Mouse (Mus musculus) intestine, embryonic 16.5 days (tissue): Measurements from ENCODE around the gene Sarm1. TPM values are rescaled to one million over a fixed set of nuclear protein-coding genes. Genes with fewer than 3 reads are reported as not detected.

Experiments
- ATAC-seq: fragments of 200-750 bp; cut with Nextera tagmentation; 2 replicates; pipeline ENCODE4 v1.8.0; 2017; ENCODE audit warnings: moderate TSS enrichment, moderate library complexity
- H3K27ac ChIP-seq: fragments of 300-500 bp; sonication (generic); 2 replicates; pipeline ENCODE4 v1.5.1; 2014; ENCODE audit warnings: mild to moderate bottlenecking, low read length
- H3K27me3 ChIP-seq: fragments of 300-500 bp; sonication (generic); replicated peaks from 2 replicates; pipeline ENCODE4 v1.6.1; 2014; ENCODE audit warnings: low read length, control low read depth, mixed read lengths; ENCODE audit not compliant: control insufficient read depth, insufficient read depth
- H3K36me3 ChIP-seq: fragments of 300-500 bp; sonication (generic); 2 replicates; pipeline ENCODE4 v1.6.1; 2014; ENCODE audit warnings: low read length, control low read depth; ENCODE audit not compliant: control insufficient read depth, insufficient read depth
- H3K4me1 ChIP-seq: fragments of 300-500 bp; sonication (generic); 2 replicates; pipeline ENCODE4 v1.6.1; 2014; ENCODE audit warnings: low read length, control low read depth, mixed read lengths; ENCODE audit not compliant: control insufficient read depth, insufficient read depth
- H3K4me2 ChIP-seq: fragments of 300-500 bp; sonication (generic); 2 replicates; pipeline ENCODE4 v1.6.1; 2014; ENCODE audit warnings: low read depth, low read length, control low read depth
- H3K4me3 ChIP-seq: fragments of 300-500 bp; sonication (generic); 2 replicates; pipeline ENCODE4 v1.5.1; 2014; ENCODE audit warnings: mild to moderate bottlenecking, low read length
- H3K9ac ChIP-seq: fragments of 300-500 bp; sonication (generic); 2 replicates; pipeline ENCODE4 v1.6.1; 2014; ENCODE audit warnings: low read depth, low read length
- H3K9me3 ChIP-seq: fragments of 300-500 bp; sonication (generic); 2 replicates; pipeline ENCODE4 v1.6.1; 2016; ENCODE audit warnings: low read length, control low read depth; ENCODE audit not compliant: control insufficient read depth
- WGBS: fragments of 180-500 bp; shearing (Covaris S2); extraction: QIAGEN DNeasy Blood & Tissue Kit; methylation state at CpG from one replicate; pipeline ENCODE4 v1.1.7; 2014; 5-methylcytosine and 5-hydroxymethylcytosine counted together
- polyA plus RNA-seq: library from polyadenylated mRNA; unstranded; fragments of >200 nt; fragmentation: Nextera tagmentation; extraction: Ambion mirVana; gene quantifications from 2 replicates; pipeline ENCODE4 v1.2.1, GENCODE M21; 2015

The Sarm1 gene
- polyA plus RNA-seq, 1 experiment from 2014 or later, result 1.6 TPM

DNA sequence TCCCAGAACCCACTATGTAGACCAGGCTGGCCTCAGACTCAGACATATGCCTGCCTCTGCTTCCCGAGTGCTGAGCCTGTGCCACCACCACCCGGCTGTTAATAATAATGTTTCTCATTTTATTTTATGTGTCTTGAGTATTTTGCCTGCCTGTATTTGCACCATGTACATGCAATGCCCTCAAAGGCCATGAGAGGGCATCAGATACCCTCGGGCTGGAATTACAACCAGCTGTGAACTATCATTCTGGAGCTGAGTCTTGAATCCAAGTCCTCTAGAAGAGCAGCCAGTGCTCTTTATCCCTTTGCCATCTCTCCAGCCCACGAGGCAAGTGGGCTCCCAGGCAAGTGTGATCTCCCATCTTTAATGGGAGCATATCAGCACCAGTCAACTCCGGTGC lies 42.2 kb downstream of the Sarm1 start:
- H3K27me3 ChIP-seq, result no peaks in the 10 kb centered on the region
- WGBS, result 39% methylated on average over 5 of the region's 5 CpGs
- no peak for ATAC-seq
- H3K27ac ChIP-seq, result no peak overlapping the region
- no peaks in the 10 kb centered on the region for H3K4me1 ChIP-seq
- no peak overlapping the region for H3K4me3 ChIP-seq
- no peaks in the 10 kb centered on the region for H3K36me3 ChIP-seq
- H3K9ac ChIP-seq, result no peak overlapping the region
- H3K4me2 ChIP-seq, result no peak overlapping the region
- H3K9me3 ChIP-seq, result no peaks in the 10 kb centered on the region

DNA sequence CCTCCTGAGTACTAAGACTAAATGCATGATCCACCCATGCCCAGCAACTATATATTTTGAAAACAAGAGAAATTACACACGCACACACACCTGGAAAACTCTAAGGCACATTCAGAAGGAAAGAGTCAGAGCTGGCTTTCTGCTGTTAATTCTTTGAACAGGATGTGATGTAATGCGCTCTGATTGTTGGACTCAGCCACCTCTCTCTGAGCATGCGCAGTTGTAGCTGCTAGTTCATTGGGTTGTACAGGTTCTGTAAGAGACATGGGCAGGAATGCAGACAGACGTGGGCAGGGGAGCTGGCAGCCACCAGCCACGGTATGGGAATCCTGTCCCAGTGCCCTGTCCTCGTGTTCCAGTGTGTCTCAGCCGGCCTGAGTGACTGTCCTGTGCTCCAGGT lies 43.3 kb downstream of the Sarm1 start:
- Histone ChIP-seq H3K9me3 (no peaks in the 10 kb centered on the region), H3K27me3 (no peaks in the 10 kb centered on the region), H3K4me1 (no peaks in the 10 kb centered on the region), H3K27ac (no peak overlapping the region), H3K36me3 (no peaks in the 10 kb centered on the region), H3K9ac (no peak overlapping the region), H3K4me2 (no peak overlapping the region), H3K4me3 (no peak overlapping the region)
- 75% methylated on average over 7 of the region's 7 CpGs for WGBS
- ATAC-seq, result no peak

DNA sequence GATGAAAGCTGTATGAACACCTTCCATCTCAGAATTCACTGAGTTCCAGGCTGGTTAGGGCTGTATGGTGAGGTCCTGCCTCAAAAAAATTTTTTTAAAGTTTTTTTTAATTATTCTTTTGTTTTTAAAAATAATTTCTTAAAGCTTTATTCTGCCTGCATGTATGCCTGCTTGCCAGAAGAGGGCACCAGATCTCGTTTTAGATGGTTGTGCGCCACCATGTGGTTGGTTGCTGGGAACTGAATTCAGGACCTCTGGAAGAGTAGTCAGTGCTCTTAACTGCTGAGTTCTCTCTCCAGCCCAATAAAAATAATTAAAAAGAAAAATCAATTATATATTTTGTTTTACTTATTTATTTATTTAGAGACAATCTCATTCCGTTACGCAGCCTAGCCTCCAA lies 43.9 kb downstream of the Sarm1 start:
- no peak for ATAC-seq
- WGBS, result 17% methylated on average over 4 of the region's 4 CpGs

DNA sequence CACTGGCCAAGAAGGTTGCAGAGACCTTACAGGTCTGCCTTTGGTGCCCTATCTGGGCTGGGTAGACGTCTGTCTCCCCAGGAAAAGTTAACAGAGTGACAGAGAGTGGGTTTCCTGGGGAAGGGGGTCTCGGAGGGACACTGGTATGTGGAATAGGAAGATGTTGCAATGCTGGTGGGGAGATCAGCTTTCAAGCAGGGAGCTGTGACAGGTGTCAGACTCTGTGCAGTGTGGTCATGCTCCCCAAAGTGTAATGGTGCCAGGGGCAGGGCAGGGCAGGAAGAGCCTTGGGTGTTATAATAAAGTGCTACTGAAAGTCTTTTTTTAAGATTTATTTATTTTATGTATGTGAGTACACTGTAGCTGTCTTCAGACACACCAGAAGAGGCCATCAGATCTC lies 47.2 kb downstream of the Sarm1 start:
- Histone ChIP-seq H3K4me1 (no peaks in the 10 kb centered on the region), H3K36me3 (no peaks in the 10 kb centered on the region), H3K27me3 (no peaks in the 10 kb centered on the region), H3K9ac (no peak overlapping the region), H3K4me3 (no peak overlapping the region), H3K4me2 (no peak overlapping the region), H3K27ac (no peak overlapping the region), H3K9me3 (no peaks in the 10 kb centered on the region)
- no peak for ATAC-seq
- WGBS, result 41% methylated on average over 2 of the region's 2 CpGs

More for the DNA sequence above, 43.9 kb downstream of the Sarm1 start:
- H3K36me3 ChIP-seq, result no peaks in the 10 kb centered on the region
- no peaks in the 10 kb centered on the region for H3K27me3 ChIP-seq
- H3K9me3 ChIP-seq, result no peaks in the 10 kb centered on the region
- H3K4me2 ChIP-seq, result no peak overlapping the region
- no peak overlapping the region for H3K4me3 ChIP-seq
- no peak overlapping the region for H3K27ac ChIP-seq
- H3K9ac ChIP-seq, result no peak overlapping the region
- no peaks in the 10 kb centered on the region for H3K4me1 ChIP-seq

DNA sequence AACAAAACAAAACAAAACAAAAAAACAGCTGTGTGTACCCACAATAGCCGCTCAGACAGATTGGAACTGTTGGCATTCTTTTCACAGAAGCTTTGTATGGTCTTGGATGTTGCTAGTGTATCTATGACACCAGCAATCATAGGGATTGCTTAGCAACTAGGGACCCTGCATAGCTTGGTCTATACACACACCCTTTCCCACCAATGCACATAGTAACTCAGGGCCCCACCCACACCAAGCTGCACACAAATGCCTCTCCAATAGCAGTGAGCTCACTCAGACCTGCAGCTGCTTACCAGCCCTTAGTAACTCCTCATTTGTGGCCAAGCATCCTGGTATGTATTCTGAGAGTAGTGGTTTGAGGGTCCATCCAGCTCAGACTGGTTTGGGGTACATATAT lies 49.3 kb downstream of the Sarm1 start:
- Histone ChIP-seq H3K9ac (no peak overlapping the region), H3K27me3 (no peaks in the 10 kb centered on the region), H3K27ac (no peak overlapping the region), H3K9me3 (no peaks in the 10 kb centered on the region), H3K36me3 (no peaks in the 10 kb centered on the region), H3K4me1 (no peaks in the 10 kb centered on the region), H3K4me3 (no peak overlapping the region), H3K4me2 (no peak overlapping the region)
- no peak for ATAC-seq
- WGBS, result 77% methylated on average over 1 of the region's 1 CpGs

DNA sequence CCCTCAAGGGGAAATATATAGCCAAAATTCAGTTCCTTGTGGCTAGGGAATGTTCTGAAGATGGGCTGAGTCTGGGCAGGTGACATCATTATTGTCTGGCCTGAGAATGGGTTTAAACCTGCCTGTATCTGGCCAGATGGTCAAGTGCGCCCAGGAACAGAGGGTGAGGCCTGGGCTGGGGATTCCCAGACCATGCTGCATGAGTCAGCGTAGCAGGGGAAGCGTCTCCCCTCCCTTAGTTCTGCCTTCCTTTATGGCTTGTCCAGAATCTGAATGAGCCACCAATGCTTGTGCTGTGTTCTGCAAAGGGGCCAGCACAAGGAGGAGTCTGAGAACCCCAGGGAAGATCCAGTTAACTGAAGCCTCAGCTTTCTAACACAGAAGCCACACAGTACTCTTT lies 50.4 kb downstream of the Sarm1 start:
- Histone ChIP-seq H3K9ac (no peak overlapping the region), H3K9me3 (no peaks in the 10 kb centered on the region), H3K4me2 (no peak overlapping the region), H3K4me1 (no peaks in the 10 kb centered on the region), H3K27ac (no peak overlapping the region), H3K36me3 (no peaks in the 10 kb centered on the region), H3K4me3 (no peak overlapping the region), H3K27me3 (no peaks in the 10 kb centered on the region)
- 70% methylated on average over 3 of the region's 3 CpGs for WGBS
- no peak for ATAC-seq

DNA sequence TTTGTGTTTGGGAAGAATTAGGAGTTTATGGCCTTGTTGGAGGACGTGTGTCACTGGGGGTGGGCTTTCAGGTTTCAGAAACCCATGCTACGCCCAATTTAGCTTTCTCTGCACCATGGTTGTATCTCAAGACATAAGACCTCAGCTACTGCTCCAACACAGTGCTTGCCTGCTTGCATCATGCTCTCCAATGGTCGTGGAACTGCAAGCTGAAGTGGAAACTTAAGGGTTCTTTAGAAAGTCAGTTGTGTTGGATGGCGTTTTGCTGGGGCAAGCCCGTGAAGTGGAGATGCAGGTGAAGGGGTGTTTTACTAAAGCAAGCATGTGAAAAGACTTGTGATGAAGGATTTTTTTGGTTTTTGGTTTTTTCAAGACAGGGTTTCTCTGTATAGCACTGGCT lies 54.4 kb downstream of the Sarm1 start:
- 79% methylated on average over 5 of the region's 5 CpGs for WGBS
- Histone ChIP-seq H3K4me3 (no peak overlapping the region), H3K27ac (no peak overlapping the region), H3K9me3 (no peaks in the 10 kb centered on the region), H3K4me1 (no peaks in the 10 kb centered on the region), H3K27me3 (no peaks in the 10 kb centered on the region), H3K9ac (no peak overlapping the region), H3K36me3 (no peaks in the 10 kb centered on the region), H3K4me2 (no peak overlapping the region)
- no peak for ATAC-seq

DNA sequence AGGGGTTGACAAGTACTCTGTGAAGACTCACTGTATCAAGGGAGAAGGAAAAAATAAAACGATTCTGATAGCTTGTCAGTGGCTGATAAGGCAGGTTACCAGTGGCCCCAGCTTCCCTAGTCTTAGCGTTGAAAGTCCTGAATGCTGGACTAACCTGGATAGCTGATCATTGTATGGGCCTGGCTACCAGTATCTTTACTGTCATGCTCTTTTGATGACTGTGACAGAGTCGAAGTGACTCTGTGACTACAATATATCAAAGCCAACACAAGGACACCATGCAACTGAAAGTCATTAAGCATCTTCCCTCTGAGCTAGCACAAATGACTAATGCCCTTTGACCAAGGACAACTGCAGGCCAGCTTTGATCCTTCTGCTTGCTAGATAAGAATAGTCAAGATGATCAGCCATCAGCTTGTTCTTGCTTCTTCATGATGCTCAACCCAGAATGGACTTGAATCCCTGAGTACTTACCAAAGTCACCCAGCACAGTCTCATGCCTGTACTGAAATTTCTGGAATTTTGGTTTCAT lies 59.1 kb downstream of the Sarm1 start:
- Histone ChIP-seq H3K9ac (no peak overlapping the region), H3K36me3 (no peaks in the 10 kb centered on the region), H3K27me3 (no peaks in the 10 kb centered on the region), H3K9me3 (no peaks in the 10 kb centered on the region), H3K4me3 (no peak overlapping the region), H3K27ac (peak overlapping the region; percentile 26; the same call in 1 of the 2 replicates), H3K4me2 (no peak overlapping the region), H3K4me1 (peaks cover 9% of the 10 kb centered on the region; the same call in 1 of the 2 replicates)
- 50% methylated on average over 3 of the region's 3 CpGs for WGBS
- peak; percentile 24 for ATAC-seq

DNA sequence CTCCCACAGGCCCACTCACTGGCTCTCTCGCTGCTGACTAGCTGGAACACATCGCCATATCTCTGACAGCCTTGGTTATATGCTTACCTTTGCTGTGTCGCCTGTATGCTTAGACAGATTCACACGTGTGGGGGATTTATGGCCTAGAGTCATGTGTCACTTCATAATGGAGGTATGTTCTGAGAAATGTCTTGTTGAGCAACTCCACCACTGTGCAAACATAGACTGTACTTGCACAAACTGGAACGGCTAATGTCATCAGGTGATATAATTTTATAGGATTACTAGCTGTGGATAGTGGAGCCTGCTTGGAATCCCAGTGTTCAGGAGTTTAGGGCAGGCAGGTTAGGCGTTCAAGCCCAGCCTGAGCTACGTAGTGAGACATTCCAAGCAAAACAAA lies 60.4 kb downstream of the Sarm1 start:
- H3K4me1 ChIP-seq, result peaks cover 13% of the 10 kb centered on the region; the same call in 1 of the 2 replicates
- peak overlapping the region; percentile 76 for H3K27ac ChIP-seq
- H3K4me3 ChIP-seq, result no peak overlapping the region
- ATAC-seq, result peak; percentile 51
- H3K9me3 ChIP-seq, result no peaks in the 10 kb centered on the region
- H3K4me2 ChIP-seq, result no peak overlapping the region
- H3K27me3 ChIP-seq, result no peaks in the 10 kb centered on the region
- no peak overlapping the region for H3K9ac ChIP-seq
- H3K36me3 ChIP-seq, result no peaks in the 10 kb centered on the region
- 72% methylated on average over 7 of the region's 7 CpGs for WGBS

DNA sequence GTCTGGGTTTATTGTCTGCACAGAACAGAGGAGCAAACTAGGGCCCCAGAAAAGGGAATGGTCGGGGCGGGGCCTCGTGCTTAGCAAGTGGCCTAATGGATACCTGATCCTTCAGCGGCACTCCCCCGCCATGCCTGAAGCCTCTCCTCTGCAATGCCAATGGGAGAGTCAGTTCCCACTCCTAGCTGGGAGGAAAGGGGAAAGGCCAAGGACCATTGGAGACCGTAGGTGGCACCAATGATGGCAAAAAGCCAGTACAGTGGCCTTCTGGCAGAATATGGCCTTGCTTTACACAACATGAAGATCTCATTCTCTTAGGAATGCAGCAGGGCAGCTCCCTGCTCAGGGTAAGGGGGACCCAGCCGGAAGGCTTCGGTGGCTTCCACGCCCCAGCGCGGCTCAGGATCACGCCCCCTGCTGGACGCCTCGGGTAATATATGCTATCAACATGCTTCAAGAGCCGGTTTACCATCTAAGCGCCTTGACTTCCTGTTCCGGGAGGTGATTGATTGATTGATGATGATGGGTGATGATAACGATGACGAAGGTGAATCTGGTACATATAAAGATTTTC lies 61.7 kb downstream of the Sarm1 start:
- H3K27me3 ChIP-seq, result no peaks in the 10 kb centered on the region
- WGBS, result 5% methylated on average over 19 of the region's 19 CpGs
- H3K4me3 ChIP-seq, result peak overlapping the region; percentile 9; the same call in 1 of the 2 replicates
- peak overlapping the region; percentile 28; the same call in 1 of the 2 replicates for H3K4me2 ChIP-seq
- ATAC-seq, result peak; percentile 76
- peaks cover 13% of the 10 kb centered on the region; the same call in 1 of the 2 replicates for H3K4me1 ChIP-seq
- H3K36me3 ChIP-seq, result no peaks in the 10 kb centered on the region
- peak overlapping the region; percentile 86 for H3K27ac ChIP-seq
- H3K9ac ChIP-seq, result peak overlapping the region; percentile 49; the same call in 1 of the 2 replicates
- no peaks in the 10 kb centered on the region for H3K9me3 ChIP-seq
